Mouse (Mus musculus): ENCODE measurements at regions not wholly inside any gene's neighbourhood (a gene's known extent, or its start where the extent isn't known, plus 50 kb on each side); places are given as distances from the start of the nearest gene placed in this dataset.

GRCm38 (mm10) chr5:64579086-64579485, 224.1 kb upstream of the Klf3 start:
- TF ChIP-seq MYC (IDR thresholded peaks at IDR 0.05; ENCODE audit: low read depth, low read length) (no peak), HCFC1 (IDR thresholded peaks at IDR 0.05; ENCODE audit: low read depth, low read length) (no peak), CTCF (IDR thresholded peaks at IDR 0.05 in 2 of 3, conservative IDR thresholded peaks at IDR 0.05 in 1 of 3; ENCODE audit: control insufficient read depth in 1 of 3, insufficient read depth in 1 of 3, low read depth in 2 of 3, low read length in 3 of 3, poor library complexity in 1 of 3, severe bottlenecking in 1 of 3) (no peak), GATA1 (IDR thresholded peaks at IDR 0.05; ENCODE audit: low read depth, low read length) (no peak)

All from MEL (cell line).